Mouse (Mus musculus) liver, embryonic 16.5 days (tissue): ENCODE data around the gene Pin1rt1. TPM values are rescaled to one million over a fixed set of nuclear protein-coding genes. Genes with fewer than 3 reads are reported as not detected.
A peak's percentile ranks its signal among the peaks of the same experiment; 100 is the strongest.

Source experiments
- ATAC-seq: fragments of 200-750 bp; cut with Nextera tagmentation; 2 replicates; pipeline ENCODE4 v1.8.0; 2017; ENCODE audit warnings: low read depth, mild to moderate bottlenecking, moderate number of reproducible peaks, moderate library complexity
- H3K27ac ChIP-seq: fragments of 300-500 bp; sonication (generic); 2 replicates; pipeline ENCODE4 v1.5.1; 2014; ENCODE audit warnings: mild to moderate bottlenecking, low read length
- H3K27me3 ChIP-seq: fragments of 300-500 bp; sonication (generic); 2 replicates; pipeline ENCODE4 v1.6.1; 2014; ENCODE audit warnings: low read depth, low read length, mixed read lengths; ENCODE audit not compliant: control insufficient read depth, insufficient read depth
- H3K36me3 ChIP-seq: fragments of 300-500 bp; sonication (generic); 2 replicates; pipeline ENCODE4 v1.6.1; 2014; ENCODE audit warnings: mild to moderate bottlenecking; ENCODE audit not compliant: control insufficient read depth, insufficient read depth
- H3K4me1 ChIP-seq: fragments of 300-500 bp; sonication (generic); 2 replicates; pipeline ENCODE4 v1.6.1; 2014; ENCODE audit warnings: low read depth, low read length, mixed read lengths; ENCODE audit not compliant: control insufficient read depth
- H3K4me2 ChIP-seq: fragments of 300-500 bp; sonication (generic); 2 replicates; pipeline ENCODE4 v1.6.1; 2014; ENCODE audit warnings: low read depth, low read length, mixed read lengths
- H3K4me3 ChIP-seq: fragments of 300-500 bp; sonication (generic); 2 replicates; pipeline ENCODE4 v1.5.1; 2014; ENCODE audit warnings: low read depth, mild to moderate bottlenecking, low read length
- H3K9ac ChIP-seq: fragments of 300-500 bp; sonication (generic); 2 replicates; pipeline ENCODE4 v1.6.1; 2014; ENCODE audit warnings: low read depth, low read length
- H3K9me3 ChIP-seq: fragments of 300-500 bp; sonication (generic); replicated peaks from 2 replicates; pipeline ENCODE4 v1.6.1; 2016; ENCODE audit warnings: low read length; ENCODE audit not compliant: control insufficient read depth
- WGBS: fragments of 180-500 bp; shearing (Covaris S2); extraction: QIAGEN DNeasy Blood & Tissue Kit; methylation state at CpG from one replicate; pipeline ENCODE4 v1.1.7; 2014; ENCODE audit not compliant: insufficient replicate concordance; 5-methylcytosine and 5-hydroxymethylcytosine counted together
- polyA plus RNA-seq: library from polyadenylated mRNA; unstranded; fragments of >200 nt; fragmentation: Nextera tagmentation; extraction: Ambion mirVana; gene quantifications from 2 replicates; pipeline ENCODE4 v1.2.1, GENCODE M21; 2015

The Pin1rt1 gene
- polyA plus RNA-seq, 1 experiment from 2014 or later: not detected

- 0 out of 2 replicates have a peak overlapping the region, but pooled peaks have one; percentile 24 for H3K4me2 ChIP-seq
- H3K27me3 ChIP-seq: no peaks in the 10 kb centered on the region
- H3K4me3 ChIP-seq: no peak overlapping the region
- peaks cover 4% of the 10 kb centered on the region; the same call in 1 of the 2 replicates for H3K4me1 ChIP-seq
- WGBS: 59% methylated on average over 4 of the region's 4 CpGs
- H3K9ac ChIP-seq: no peak overlapping the region
- no peak overlapping the region for H3K27ac ChIP-seq
- no peaks in the 10 kb centered on the region for H3K36me3 ChIP-seq
- H3K9me3 ChIP-seq: no peaks in the 10 kb centered on the region
- 0 out of 2 replicates have a peak, but pooled peaks have one; percentile 25 for ATAC-seq
Observed at GRCm38 (mm10) chr2:104684771-104685170, 31.4 kb downstream of the Pin1rt1 start.

GRCm38 (mm10) chr2:104677326-104677725 is 38.9 kb downstream of the Pin1rt1 start:
- no peaks in the 10 kb centered on the region for H3K9me3 ChIP-seq
- H3K4me2 ChIP-seq: no peak overlapping the region
- H3K36me3 ChIP-seq: no peaks in the 10 kb centered on the region
- 65% methylated on average over 3 of the region's 3 CpGs for WGBS
- H3K4me1 ChIP-seq: no peaks in the 10 kb centered on the region
- H3K9ac ChIP-seq: no peak overlapping the region
- no peak overlapping the region for H3K4me3 ChIP-seq
- no peak for ATAC-seq
- H3K27me3 ChIP-seq: no peaks in the 10 kb centered on the region
- no peak overlapping the region for H3K27ac ChIP-seq

- Histone ChIP-seq H3K36me3 (no peaks in the 10 kb centered on the region), H3K27me3 (no peaks in the 10 kb centered on the region), H3K9me3 (no peaks in the 10 kb centered on the region), H3K9ac (no peak overlapping the region), H3K4me3 (no peak overlapping the region), H3K27ac (no peak overlapping the region), H3K4me1 (no peaks in the 10 kb centered on the region; the same call in 1 of the 2 replicates), H3K4me2 (no peak overlapping the region)
- peak; percentile 58; the same call in 1 of the 2 replicates for ATAC-seq
Observed at GRCm38 (mm10) chr2:104671724-104672123, 44.5 kb downstream of the Pin1rt1 start.

GRCm38 (mm10) chr2:104669122-104669804 is 46.9 kb downstream of the Pin1rt1 start:
- no peak for ATAC-seq
- no peaks in the 10 kb centered on the region for H3K9me3 ChIP-seq
- no peak overlapping the region for H3K9ac ChIP-seq
- peaks cover 7% of the 10 kb centered on the region for H3K36me3 ChIP-seq
- WGBS: 66% methylated on average over 6 of the region's 6 CpGs
- no peak overlapping the region for H3K27ac ChIP-seq
- no peaks in the 10 kb centered on the region for H3K27me3 ChIP-seq
- H3K4me2 ChIP-seq: no peak overlapping the region
- no peaks in the 10 kb centered on the region; the same call in 1 of the 2 replicates for H3K4me1 ChIP-seq
- H3K4me3 ChIP-seq: no peak overlapping the region

Other genes starting within 250 kb of the Pin1rt1 start
- gene Hipk3, start 221.9 kb downstream of the Pin1rt1 start, polyA plus RNA-seq: 7.4 and 7.5 TPM in 2 replicates
- 21.9 and 24.4 TPM in 2 replicates for gene Cstf3, start 125.9 kb downstream of the Pin1rt1 start, polyA plus RNA-seq
- 4.3 and 4.6 TPM in 2 replicates for gene Tcp11l1, start 4.2 kb downstream of the Pin1rt1 start, polyA plus RNA-seq
- gene Depdc7, start 26.5 kb upstream of the Pin1rt1 start, polyA plus RNA-seq: 13.0 and 14.0 TPM in 2 replicates
- 1.6 and 1.7 TPM in 2 replicates for gene Qser1, start 100.4 kb upstream of the Pin1rt1 start, polyA plus RNA-seq
- gene Prrg4, start 133.5 kb upstream of the Pin1rt1 start, polyA plus RNA-seq: 0.33 and 0.39 TPM in 2 replicates
- gene Ccdc73, start 151.4 kb upstream of the Pin1rt1 start, polyA plus RNA-seq: 2.1 and 3.1 TPM in 2 replicates